Mouse (Mus musculus): ENCODE data around the gene Mapk10. TPM values are rescaled to one million over a fixed set of nuclear protein-coding genes. Genes with fewer than 3 reads are reported as not detected.
A peak's percentile ranks its signal among the peaks of the same experiment; 100 is the strongest.

Gene Mapk10
- polyA plus RNA-seq, 1 experiment from 2014 or later: 2.2 TPM

DNA sequence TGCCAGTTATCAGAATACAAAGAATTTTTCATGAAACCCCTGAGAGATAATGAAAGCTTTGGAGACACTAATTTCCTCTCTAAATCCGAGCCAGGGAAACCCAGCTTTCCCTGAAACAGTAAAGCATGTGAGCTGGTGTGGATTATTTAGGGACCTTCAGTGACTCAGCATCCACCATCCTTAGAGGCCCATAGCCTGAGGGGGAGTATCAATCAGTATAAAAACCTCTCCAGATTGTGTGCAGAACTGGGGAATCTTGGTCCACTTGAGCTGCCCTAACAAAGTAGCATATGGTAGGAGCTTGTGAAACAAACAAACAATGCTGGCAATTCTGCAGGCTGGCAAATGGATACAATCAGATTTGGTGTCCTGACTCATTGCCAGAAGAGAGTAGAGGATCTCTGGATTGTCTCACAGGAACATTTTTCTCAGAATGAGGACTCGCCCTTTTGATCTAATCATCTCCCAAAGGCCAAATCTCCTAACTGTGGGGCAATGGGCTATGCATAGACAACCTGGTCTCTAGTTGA, 13.3 kb downstream of the Mapk10 start:
- Histone ChIP-seq H3K27ac (replicated peaks) (no peak overlapping the region), H3K4me2 (replicated peaks; ENCODE audit: low read depth) (no peak overlapping the region), H3K4me1 (replicated peaks; ENCODE audit: control insufficient read depth, insufficient read depth) (no peaks in the 10 kb centered on the region), H3K9ac (ENCODE audit: low read length) (no peak overlapping the region), H3K9me3 (ENCODE audit: control insufficient read depth, low read length) (no peaks in the 10 kb centered on the region), H3K36me3 (ENCODE audit: control insufficient read depth, insufficient read depth, low read length) (no peaks in the 10 kb centered on the region), H3K27me3 (ENCODE audit: control insufficient read depth, insufficient read depth, low read length) (no peaks in the 10 kb centered on the region), H3K4me3 (ENCODE audit: low read depth, low read length) (no peak overlapping the region)
- TF ChIP-seq CTCF (IDR thresholded peaks at IDR 0.05; ENCODE audit: low read depth) (no peak), EP300 (optimal IDR thresholded peaks at IDR 0.05) (no peak)
- ATAC-seq (ENCODE audit: low FRiP score, low TSS enrichment): no peak
- 66% methylated on average over 2 of the region's 2 CpGs for WGBS
- no peak for DNase-seq (ENCODE audit: low spot score)

DNA sequence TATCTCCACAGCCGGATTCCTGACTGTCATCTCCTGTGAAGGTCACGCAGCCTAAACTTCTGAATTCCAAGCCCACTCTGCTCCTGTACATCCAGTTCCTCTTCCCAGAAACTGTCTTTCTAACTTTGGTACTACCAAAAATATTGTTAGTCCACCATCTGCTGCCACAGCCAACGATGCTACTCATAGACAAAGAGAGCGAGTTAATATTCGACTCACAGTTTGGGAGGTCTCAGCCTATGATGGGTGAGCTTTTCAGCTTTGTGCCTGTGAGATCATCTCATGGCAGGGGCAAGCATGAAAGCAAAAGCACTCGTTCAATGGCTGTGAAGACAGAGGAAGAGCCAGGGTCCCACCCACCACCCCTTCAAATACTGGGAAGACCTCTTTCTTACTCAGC, 16.6 kb downstream of the Mapk10 start:
- H3K4me3 ChIP-seq (ENCODE audit: low read depth, low read length): no peak overlapping the region
- H3K27ac ChIP-seq (replicated peaks): no peak overlapping the region
- H3K4me1 ChIP-seq (replicated peaks; ENCODE audit: control insufficient read depth, insufficient read depth): no peaks in the 10 kb centered on the region
- H3K9me3 ChIP-seq (ENCODE audit: control insufficient read depth, low read length): no peaks in the 10 kb centered on the region
- ATAC-seq (ENCODE audit: low FRiP score, low TSS enrichment) (no peak), DNase-seq (ENCODE audit: low spot score) (no peak)
- no peaks in the 10 kb centered on the region for H3K27me3 ChIP-seq (ENCODE audit: control insufficient read depth, insufficient read depth, low read length)
- no peak overlapping the region for H3K4me2 ChIP-seq (replicated peaks; ENCODE audit: low read depth)
- no peak overlapping the region for H3K9ac ChIP-seq (ENCODE audit: low read length)
- TF ChIP-seq CTCF (IDR thresholded peaks at IDR 0.05; ENCODE audit: low read depth): no peak
- no peaks in the 10 kb centered on the region for H3K36me3 ChIP-seq (ENCODE audit: control insufficient read depth, insufficient read depth, low read length)
- 39% methylated on average over 6 of the region's 6 CpGs for WGBS

DNA sequence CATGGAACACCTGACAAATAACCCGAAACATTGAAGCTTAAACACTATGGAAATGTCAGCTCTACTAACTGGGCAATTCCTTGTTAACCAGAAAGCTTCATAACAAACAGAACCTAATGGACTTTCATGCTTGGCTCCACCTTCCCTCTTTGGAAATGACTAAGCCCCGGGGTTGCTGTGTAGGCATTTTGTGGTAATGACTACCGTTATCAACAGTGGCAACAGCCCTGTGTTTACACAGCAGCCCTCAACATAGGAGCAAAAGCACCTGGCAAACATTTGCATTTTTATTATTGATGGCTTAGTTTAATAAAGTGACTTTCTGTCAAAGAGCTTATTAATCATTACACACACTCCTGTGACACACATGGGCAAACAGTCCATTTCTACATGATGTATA, 17.4 kb downstream of the Mapk10 start:
- H3K9ac ChIP-seq (ENCODE audit: low read length): no peak overlapping the region
- no peak for TF ChIP-seq CTCF (IDR thresholded peaks at IDR 0.05; ENCODE audit: low read depth)
- no peak for TF ChIP-seq EP300 (optimal IDR thresholded peaks at IDR 0.05)
- WGBS: 40% methylated on average over 3 of the region's 3 CpGs
- peak; percentile 96 for ATAC-seq (ENCODE audit: low FRiP score, low TSS enrichment)
- no peaks in the 10 kb centered on the region for H3K4me1 ChIP-seq (replicated peaks; ENCODE audit: control insufficient read depth, insufficient read depth)
- peak; percentile 63 for DNase-seq (ENCODE audit: low spot score)
- H3K4me3 ChIP-seq (ENCODE audit: low read depth, low read length): no peak overlapping the region
- H3K27me3 ChIP-seq (ENCODE audit: control insufficient read depth, insufficient read depth, low read length): no peaks in the 10 kb centered on the region
- H3K9me3 ChIP-seq (ENCODE audit: control insufficient read depth, low read length): no peaks in the 10 kb centered on the region
- H3K27ac ChIP-seq (replicated peaks): no peak overlapping the region
- no peak overlapping the region for H3K4me2 ChIP-seq (replicated peaks; ENCODE audit: low read depth)
- no peaks in the 10 kb centered on the region for H3K36me3 ChIP-seq (ENCODE audit: control insufficient read depth, insufficient read depth, low read length)

DNA sequence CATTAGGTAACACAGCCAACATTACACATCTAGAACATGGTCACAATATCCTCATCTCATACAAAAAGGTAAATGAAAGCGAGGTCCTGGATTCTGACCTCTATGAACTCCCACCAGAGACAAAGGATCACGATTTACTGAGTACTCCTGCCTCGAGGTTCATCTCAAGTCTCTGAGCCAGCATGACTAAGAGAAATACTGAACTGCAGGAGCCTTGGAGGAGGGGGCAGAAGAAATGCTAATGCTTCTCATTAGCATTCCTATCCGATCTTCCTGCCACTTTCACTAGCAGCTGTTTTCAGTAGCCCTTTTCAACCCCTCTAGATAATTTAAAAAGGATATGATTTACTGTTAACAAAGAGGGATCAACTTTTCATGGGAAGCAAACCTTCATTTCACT, 19.6 kb downstream of the Mapk10 start:
- H3K27me3 ChIP-seq (ENCODE audit: control insufficient read depth, insufficient read depth, low read length): no peaks in the 10 kb centered on the region
- no peak overlapping the region for H3K4me2 ChIP-seq (replicated peaks; ENCODE audit: low read depth)
- H3K4me1 ChIP-seq (replicated peaks; ENCODE audit: control insufficient read depth, insufficient read depth): no peaks in the 10 kb centered on the region
- H3K9ac ChIP-seq (ENCODE audit: low read length): no peak overlapping the region
- no peak overlapping the region for H3K4me3 ChIP-seq (ENCODE audit: low read depth, low read length)
- ATAC-seq (ENCODE audit: low FRiP score, low TSS enrichment): no peak
- TF ChIP-seq EP300 (optimal IDR thresholded peaks at IDR 0.05): no peak
- no peak for TF ChIP-seq CTCF (IDR thresholded peaks at IDR 0.05; ENCODE audit: low read depth)
- no peak for DNase-seq (ENCODE audit: low spot score)
- H3K27ac ChIP-seq (replicated peaks): no peak overlapping the region
- no peaks in the 10 kb centered on the region for H3K36me3 ChIP-seq (ENCODE audit: control insufficient read depth, insufficient read depth, low read length)
- 45% methylated on average over 4 of the region's 4 CpGs for WGBS
- H3K9me3 ChIP-seq (ENCODE audit: control insufficient read depth, low read length): no peaks in the 10 kb centered on the region

DNA sequence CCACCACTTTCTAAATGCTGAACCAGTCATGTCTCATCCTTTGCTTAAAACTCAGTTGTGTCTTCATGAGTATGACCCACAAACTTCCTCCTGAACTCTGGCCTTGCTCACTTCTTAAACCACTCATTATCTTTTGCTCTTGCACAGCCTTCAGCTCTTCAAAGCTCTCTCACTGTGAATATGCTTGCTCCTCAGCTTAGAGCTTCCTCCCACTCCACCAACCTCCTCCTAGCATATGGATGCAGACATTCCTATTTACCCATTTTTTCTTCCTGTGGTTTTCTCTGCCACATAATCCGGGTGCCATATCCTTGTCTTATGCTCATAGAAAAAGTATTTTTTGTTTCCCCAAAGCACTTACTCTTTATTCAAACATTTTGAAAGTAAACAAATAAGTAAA, 26.9 kb downstream of the Mapk10 start:
- H3K27me3 ChIP-seq (ENCODE audit: control insufficient read depth, insufficient read depth, low read length): no peaks in the 10 kb centered on the region
- H3K27ac ChIP-seq (replicated peaks): no peak overlapping the region
- no peaks in the 10 kb centered on the region for H3K9me3 ChIP-seq (ENCODE audit: control insufficient read depth, low read length)
- ATAC-seq (ENCODE audit: low FRiP score, low TSS enrichment) (no peak), DNase-seq (ENCODE audit: low spot score) (no peak)
- no peaks in the 10 kb centered on the region for H3K36me3 ChIP-seq (ENCODE audit: control insufficient read depth, insufficient read depth, low read length)
- no peaks in the 10 kb centered on the region for H3K4me1 ChIP-seq (replicated peaks; ENCODE audit: control insufficient read depth, insufficient read depth)
- TF ChIP-seq CTCF (IDR thresholded peaks at IDR 0.05; ENCODE audit: low read depth) (no peak), EP300 (optimal IDR thresholded peaks at IDR 0.05) (no peak)
- H3K4me2 ChIP-seq (replicated peaks; ENCODE audit: low read depth): no peak overlapping the region
- no peak overlapping the region for H3K4me3 ChIP-seq (ENCODE audit: low read depth, low read length)
- WGBS: 91% methylated on average over 1 of the region's 1 CpGs
- no peak overlapping the region for H3K9ac ChIP-seq (ENCODE audit: low read length)

DNA sequence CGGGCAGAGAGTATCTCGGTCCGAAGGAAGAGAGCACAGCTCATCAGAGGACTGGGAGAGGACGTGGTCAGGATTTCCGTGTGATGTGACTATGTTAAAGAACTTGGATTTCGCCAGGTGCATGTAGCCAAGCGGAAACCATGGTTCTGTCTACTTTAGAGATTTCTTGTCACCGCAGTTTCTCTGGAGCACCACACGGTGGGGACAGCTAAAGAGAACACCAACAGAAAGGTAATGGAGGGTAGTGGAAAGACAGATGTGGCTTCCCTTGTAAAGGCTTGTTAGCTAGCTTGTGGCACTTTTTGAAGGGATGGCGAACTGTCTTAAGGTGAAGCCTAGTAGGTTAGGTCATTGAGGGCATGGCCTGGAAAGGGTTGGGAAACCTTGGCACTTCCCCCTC, 29.5 kb downstream of the Mapk10 start:
- TF ChIP-seq CTCF (IDR thresholded peaks at IDR 0.05; ENCODE audit: low read depth) (no peak), EP300 (optimal IDR thresholded peaks at IDR 0.05) (no peak)
- no peak for ATAC-seq (ENCODE audit: low FRiP score, low TSS enrichment)
- DNase-seq (ENCODE audit: low spot score): no peak
- H3K27me3 ChIP-seq (ENCODE audit: control insufficient read depth, insufficient read depth, low read length): no peaks in the 10 kb centered on the region
- no peak overlapping the region for H3K4me2 ChIP-seq (replicated peaks; ENCODE audit: low read depth)
- no peak overlapping the region for H3K27ac ChIP-seq (replicated peaks)
- H3K9me3 ChIP-seq (ENCODE audit: control insufficient read depth, low read length): no peaks in the 10 kb centered on the region
- WGBS: 87% methylated on average over 10 of the region's 10 CpGs
- no peak overlapping the region for H3K4me3 ChIP-seq (ENCODE audit: low read depth, low read length)
- H3K4me1 ChIP-seq (replicated peaks; ENCODE audit: control insufficient read depth, insufficient read depth): no peaks in the 10 kb centered on the region
- no peaks in the 10 kb centered on the region for H3K36me3 ChIP-seq (ENCODE audit: control insufficient read depth, insufficient read depth, low read length)
- H3K9ac ChIP-seq (ENCODE audit: low read length): no peak overlapping the region

Data from stomach, postnatal 0 days (tissue).